Mouse (Mus musculus): ENCODE data around the gene Foxl2. TPM values are rescaled to one million over a fixed set of nuclear protein-coding genes. Genes with fewer than 3 reads are reported as not detected.

Gene Foxl2
- polyA plus RNA-seq, 1 experiment = 0.01 TPM

- H3K79me2 ChIP-seq (ENCODE audit: control insufficient read depth, insufficient read depth) = no peaks in the 10 kb centered on the region
- no peaks in the 10 kb centered on the region for H3K36me3 ChIP-seq (ENCODE audit: control insufficient read depth, insufficient read depth)
- no peak overlapping the region for H3ac ChIP-seq (ENCODE audit: control insufficient read depth, insufficient read length)
- TF ChIP-seq SRF (IDR thresholded peaks at IDR 0.05; ENCODE audit: control insufficient read depth, insufficient read length, low read depth) = no peak
- TF ChIP-seq MYOG (IDR thresholded peaks at IDR 0.05; ENCODE audit: control insufficient read depth in 1 of 3, insufficient read depth in 1 of 3, insufficient read length in 2 of 3, low read depth in 2 of 3) = no peak
- TF ChIP-seq POLR2A (IDR thresholded peaks at IDR 0.05; ENCODE audit: insufficient read length, low read depth) = no peak
- no peak overlapping the region for H3K4me2 ChIP-seq (ENCODE audit: low read depth)
- H3K4me3 ChIP-seq = no peak overlapping the region
- peaks cover 77% of the 10 kb centered on the region for H3K27me3 ChIP-seq (ENCODE audit: control insufficient read depth, insufficient read depth, insufficient read length)
Measured at GRCm38 (mm10) chr9:98960348-98960747, 5.3 kb downstream of the Foxl2 start.

GRCm38 (mm10) chr9:98961591-98962477 is 6.7 kb downstream of the Foxl2 start:
- Histone ChIP-seq H3ac (ENCODE audit: control insufficient read depth, insufficient read length) (no peak overlapping the region), H3K4me2 (ENCODE audit: low read depth) (no peak overlapping the region), H3K79me2 (ENCODE audit: control insufficient read depth, insufficient read depth) (no peaks in the 10 kb centered on the region), H3K36me3 (ENCODE audit: control insufficient read depth, insufficient read depth) (no peaks in the 10 kb centered on the region), H3K27me3 (ENCODE audit: control insufficient read depth, insufficient read depth, insufficient read length) (peaks cover 68% of the 10 kb centered on the region), H3K4me3 (no peak overlapping the region)
- TF ChIP-seq MYOD1 (IDR thresholded peaks at IDR 0.05; ENCODE audit: control insufficient read depth in 1 of 3, insufficient read length in 2 of 3, low read depth in 2 of 3) (no peak), MYOG (IDR thresholded peaks at IDR 0.05; ENCODE audit: control insufficient read depth in 1 of 3, insufficient read depth in 1 of 3, insufficient read length in 2 of 3, low read depth in 2 of 3) (no peak), TCF12 (IDR thresholded peaks at IDR 0.05; ENCODE audit: insufficient read depth, poor library complexity, severe bottlenecking) (no peak), MAX (IDR thresholded peaks at IDR 0.05; ENCODE audit: low read depth) (no peak)

- TF ChIP-seq TCF3 (IDR thresholded peaks at IDR 0.05; ENCODE audit: insufficient read length, low read depth) (no peak), MAX (IDR thresholded peaks at IDR 0.05; ENCODE audit: low read depth) (no peak), E2F4 (IDR thresholded peaks at IDR 0.05; ENCODE audit: insufficient read depth) (no peak), CEBPB (IDR thresholded peaks at IDR 0.05; ENCODE audit: insufficient read depth, poor library complexity, severe bottlenecking) (no peak), MYOG (IDR thresholded peaks at IDR 0.05; ENCODE audit: control insufficient read depth in 1 of 3, insufficient read depth in 1 of 3, insufficient read length in 2 of 3, low read depth in 2 of 3) (no peak), SRF (IDR thresholded peaks at IDR 0.05; ENCODE audit: control insufficient read depth, insufficient read length, low read depth) (no peak), POLR2AphosphoS2 (IDR thresholded peaks at IDR 0.05; ENCODE audit: insufficient read length, low read depth) (no peak), TCF12 (IDR thresholded peaks at IDR 0.05; ENCODE audit: insufficient read depth, poor library complexity, severe bottlenecking) (no peak), REST (IDR thresholded peaks at IDR 0.05; ENCODE audit: insufficient read depth, insufficient read length) (no peak)
Measured at GRCm38 (mm10) chr9:98962478-98963142, 7.5 kb downstream of the Foxl2 start.

GRCm38 (mm10) chr9:98963661-98964060 is 8.6 kb downstream of the Foxl2 start:
- no peak overlapping the region for H3ac ChIP-seq (ENCODE audit: control insufficient read depth, insufficient read length)
- no peak overlapping the region for H3K4me3 ChIP-seq
- no peaks in the 10 kb centered on the region for H3K36me3 ChIP-seq (ENCODE audit: control insufficient read depth, insufficient read depth)
- TF ChIP-seq MAX (IDR thresholded peaks at IDR 0.05; ENCODE audit: low read depth) (no peak), POLR2A (IDR thresholded peaks at IDR 0.05; ENCODE audit: insufficient read length, low read depth) (no peak), E2F4 (IDR thresholded peaks at IDR 0.05; ENCODE audit: insufficient read depth) (no peak), USF1 (IDR thresholded peaks at IDR 0.05; ENCODE audit: low read depth) (no peak), MYOD1 (IDR thresholded peaks at IDR 0.05; ENCODE audit: control insufficient read depth in 1 of 3, insufficient read length in 2 of 3, low read depth in 2 of 3) (no peak), CEBPB (IDR thresholded peaks at IDR 0.05; ENCODE audit: insufficient read depth, poor library complexity, severe bottlenecking) (no peak), MYOG (IDR thresholded peaks at IDR 0.05; ENCODE audit: control insufficient read depth in 1 of 3, insufficient read depth in 1 of 3, insufficient read length in 2 of 3, low read depth in 2 of 3) (no peak), POLR2AphosphoS2 (IDR thresholded peaks at IDR 0.05; ENCODE audit: insufficient read length, low read depth) (no peak), SRF (IDR thresholded peaks at IDR 0.05; ENCODE audit: control insufficient read depth, insufficient read length, low read depth) (no peak), REST (IDR thresholded peaks at IDR 0.05; ENCODE audit: insufficient read depth, insufficient read length) (no peak), TCF12 (IDR thresholded peaks at IDR 0.05; ENCODE audit: insufficient read depth, poor library complexity, severe bottlenecking) (no peak), TCF3 (IDR thresholded peaks at IDR 0.05; ENCODE audit: insufficient read length, low read depth) (no peak)
- H3K79me2 ChIP-seq (ENCODE audit: control insufficient read depth, insufficient read depth) = no peaks in the 10 kb centered on the region
- peaks cover 66% of the 10 kb centered on the region for H3K27me3 ChIP-seq (ENCODE audit: control insufficient read depth, insufficient read depth, insufficient read length)
- H3K4me2 ChIP-seq (ENCODE audit: low read depth) = no peak overlapping the region

More at GRCm38 (mm10) chr9:98962478-98963142, 7.5 kb downstream of the Foxl2 start:
- Histone ChIP-seq H3K4me2 (ENCODE audit: low read depth) (no peak overlapping the region), H3K27me3 (ENCODE audit: control insufficient read depth, insufficient read depth, insufficient read length) (peaks cover 68% of the 10 kb centered on the region), H3ac (ENCODE audit: control insufficient read depth, insufficient read length) (no peak overlapping the region), H3K79me2 (ENCODE audit: control insufficient read depth, insufficient read depth) (no peaks in the 10 kb centered on the region), H3K4me3 (no peak overlapping the region), H3K36me3 (ENCODE audit: control insufficient read depth, insufficient read depth) (no peaks in the 10 kb centered on the region)

GRCm38 (mm10) chr9:98965084-98965483 is 10.0 kb downstream of the Foxl2 start:
- H3K36me3 ChIP-seq (ENCODE audit: control insufficient read depth, insufficient read depth) = no peaks in the 10 kb centered on the region
- no peaks in the 10 kb centered on the region for H3K79me2 ChIP-seq (ENCODE audit: control insufficient read depth, insufficient read depth)
- no peak overlapping the region for H3K4me3 ChIP-seq
- peaks cover 57% of the 10 kb centered on the region for H3K27me3 ChIP-seq (ENCODE audit: control insufficient read depth, insufficient read depth, insufficient read length)
- TF ChIP-seq USF1 (IDR thresholded peaks at IDR 0.05; ENCODE audit: low read depth) (no peak), POLR2A (IDR thresholded peaks at IDR 0.05; ENCODE audit: insufficient read length, low read depth) (no peak), CEBPB (IDR thresholded peaks at IDR 0.05; ENCODE audit: insufficient read depth, poor library complexity, severe bottlenecking) (no peak), MYOD1 (IDR thresholded peaks at IDR 0.05; ENCODE audit: control insufficient read depth in 1 of 3, insufficient read length in 2 of 3, low read depth in 2 of 3) (no peak), MAX (IDR thresholded peaks at IDR 0.05; ENCODE audit: low read depth) (no peak), TCF3 (IDR thresholded peaks at IDR 0.05; ENCODE audit: insufficient read length, low read depth) (no peak), MYOG (IDR thresholded peaks at IDR 0.05; ENCODE audit: control insufficient read depth in 1 of 3, insufficient read depth in 1 of 3, insufficient read length in 2 of 3, low read depth in 2 of 3) (no peak), POLR2AphosphoS2 (IDR thresholded peaks at IDR 0.05; ENCODE audit: insufficient read length, low read depth) (no peak), SRF (IDR thresholded peaks at IDR 0.05; ENCODE audit: control insufficient read depth, insufficient read length, low read depth) (no peak), TCF12 (IDR thresholded peaks at IDR 0.05; ENCODE audit: insufficient read depth, poor library complexity, severe bottlenecking) (no peak), E2F4 (IDR thresholded peaks at IDR 0.05; ENCODE audit: insufficient read depth) (no peak), REST (IDR thresholded peaks at IDR 0.05; ENCODE audit: insufficient read depth, insufficient read length) (no peak)
- no peak overlapping the region for H3ac ChIP-seq (ENCODE audit: control insufficient read depth, insufficient read length)
- no peak overlapping the region for H3K4me2 ChIP-seq (ENCODE audit: low read depth)
